Mouse (Mus musculus) ES-E14 (cell line): ENCODE results near the gene Zranb3. TPM values are rescaled to one million over a fixed set of nuclear protein-coding genes. Genes with fewer than 3 reads are reported as not detected.

Experiments used
- DNase-seq: peaks from one replicate; pipeline ENCODE4 v3.0.0-alpha.2; 2013; ENCODE audit warnings: low read depth, low spot score
- H3K27ac ChIP-seq: 2 replicates; pipeline ENCODE4 v1.5.1; 2012; ENCODE audit warnings: low read depth, mild to moderate bottlenecking, low read length, moderate library complexity, mixed read lengths; ENCODE audit not compliant: poor library complexity, insufficient read depth, severe bottlenecking
- H3K36me3 ChIP-seq: 2 replicates; pipeline ENCODE4 v1.6.1; 2012; ENCODE audit warnings: mild to moderate bottlenecking, low read length, moderate library complexity, mixed read lengths; ENCODE audit not compliant: control insufficient read depth, poor library complexity, insufficient read depth, severe bottlenecking
- H3K4me1 ChIP-seq, 2 experiments: fragments of 150-350 bp in 1 of 2; sonication (generic) in 1 of 2; 2 replicates each; pipeline ENCODE4 v1.6.1; 2012; ENCODE audit warnings: low read length in 2 of 2, mild to moderate bottlenecking in 1 of 2, mixed read lengths in 1 of 2; ENCODE audit not compliant: control insufficient read depth in 2 of 2, insufficient read depth in 2 of 2, poor library complexity in 1 of 2
- H3K4me3 ChIP-seq, 2 experiments: fragments of 150-350 bp in 1 of 2; sonication (generic) in 1 of 2; 2 replicates each; pipeline ENCODE4 v1.5.1; 2012; ENCODE audit warnings: low read length in 2 of 2, low read depth in 1 of 2, mild to moderate bottlenecking in 1 of 2, mixed read lengths in 1 of 2; ENCODE audit not compliant: insufficient read depth in 1 of 2, poor library complexity in 1 of 2, severe bottlenecking in 1 of 2
- H3K9ac ChIP-seq: 2 replicates; pipeline ENCODE4 v1.6.1; 2012; ENCODE audit warnings: low read depth, mild to moderate bottlenecking, low read length, mixed read lengths; ENCODE audit not compliant: poor library complexity, insufficient read depth, severe bottlenecking
- H3K9me3 ChIP-seq: fragments of 150-350 bp; sonication (generic); 2 replicates; pipeline ENCODE4 v1.6.1; 2012; ENCODE audit warnings: low read depth, mild to moderate bottlenecking, low read length; ENCODE audit not compliant: control insufficient read depth, insufficient read depth
- CHD2 ChIP-seq: IDR thresholded peaks from 2 replicates; pipeline ENCODE4 v1.6.1; 2014; ENCODE audit warnings: mild to moderate bottlenecking, low read depth, low read length, inconsistent platforms
- HCFC1 ChIP-seq: IDR thresholded peaks from 2 replicates; pipeline ENCODE4 v1.6.1; 2012; ENCODE audit warnings: low read length, inconsistent platforms, borderline replicate concordance; ENCODE audit not compliant: insufficient read depth
- MAFK ChIP-seq: IDR thresholded peaks from 2 replicates; pipeline ENCODE4 v1.6.1; 2014; ENCODE audit warnings: mild to moderate bottlenecking, low read depth, low read length, inconsistent platforms; ENCODE audit not compliant: insufficient read depth
- ZC3H11A ChIP-seq: IDR thresholded peaks from 2 replicates; pipeline ENCODE4 v1.6.1; 2012; ENCODE audit warnings: low read depth, mild to moderate bottlenecking, inconsistent platforms, low read length, borderline replicate concordance
- ZNF384 ChIP-seq: IDR thresholded peaks from 2 replicates; pipeline ENCODE4 v1.6.1; 2012; ENCODE audit warnings: low read depth, low read length, inconsistent platforms
- in situ Hi-C, 2 experiments: fragments of 600-800 bp; cut with MboI; formaldehyde crosslinking; loops; one replicate each; pipeline ENCODE4 v1.15.1; 2025; ENCODE audit warnings: low sequenced_read_pairs in 2 of 2, inconsistent platforms in 1 of 2; ENCODE audit not compliant: unreplicated experiment in 2 of 2
- total RNA-seq: library from RNA; depleted of rRNA; stranded (reverse); fragments of 300-350 nt; gene quantifications from 2 replicates; pipeline ENCODE4 v1.2.3, GENCODE M21; 2012

Gene Zranb3
- total RNA-seq, 1 experiment: 19.2 TPM

DNA sequence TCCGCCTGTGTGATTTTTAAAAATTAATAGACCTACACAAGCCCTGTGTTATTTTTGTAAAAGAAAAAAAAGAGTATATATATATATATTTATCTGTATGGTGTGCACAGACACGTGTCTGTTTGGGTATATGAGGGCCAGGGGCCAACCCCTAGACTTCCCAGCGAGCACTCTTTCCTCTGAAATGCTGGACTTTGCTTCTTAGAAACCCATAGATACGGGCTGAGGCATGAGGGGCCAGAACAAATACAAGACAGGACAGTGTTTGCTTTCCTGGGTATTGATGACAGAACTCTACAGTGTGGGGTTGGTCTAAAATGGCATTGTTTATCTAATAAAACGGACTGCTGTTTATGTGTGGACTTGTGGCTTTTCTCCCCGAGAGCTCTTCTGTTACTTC, 159.3 kb downstream of the Zranb3 start:
- no peak for DNase-seq
- in situ Hi-C loops: no loop called here
- H3K4me3 ChIP-seq: no peak overlapping the region
- H3K4me1 ChIP-seq: no peaks in the 10 kb centered on the region
- H3K9ac ChIP-seq: no peak overlapping the region
- TF ChIP-seq ZNF384: no peak
- TF ChIP-seq ZC3H11A: no peak
- TF ChIP-seq CHD2: no peak
- TF ChIP-seq HCFC1: no peak
- no peak for TF ChIP-seq MAFK
- H3K9me3 ChIP-seq: no peaks in the 10 kb centered on the region
- H3K36me3 ChIP-seq: peaks cover 20% of the 10 kb centered on the region
- no peak overlapping the region for H3K27ac ChIP-seq

DNA sequence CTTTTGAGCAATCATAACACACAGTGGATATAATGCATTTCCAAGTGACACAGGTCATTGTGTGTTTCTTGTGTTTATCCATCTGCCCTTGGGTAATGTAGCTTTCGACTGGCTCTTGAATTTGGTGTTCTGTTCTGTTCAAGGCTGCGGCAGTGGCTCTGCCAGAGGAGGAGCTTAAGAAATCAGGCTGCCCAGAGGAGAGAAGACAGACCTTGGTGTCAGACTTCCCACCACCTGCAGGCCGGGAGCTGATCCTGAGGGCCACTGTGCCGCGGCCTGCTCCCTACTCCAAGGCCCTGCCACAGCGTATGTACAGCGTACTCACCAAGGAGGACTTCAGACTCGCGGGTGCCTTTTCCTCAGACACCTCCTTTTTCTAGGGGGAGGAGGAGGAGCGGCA, 160.6 kb downstream of the Zranb3 start:
- TF ChIP-seq CHD2: no peak
- TF ChIP-seq ZNF384: no peak
- TF ChIP-seq HCFC1: no peak
- no peak for TF ChIP-seq MAFK
- no peak for TF ChIP-seq ZC3H11A
- Histone ChIP-seq H3K9ac (no peak overlapping the region), H3K9me3 (no peaks in the 10 kb centered on the region), H3K27ac (no peak overlapping the region), H3K36me3 (peaks cover 26% of the 10 kb centered on the region), H3K4me1 (no peaks in the 10 kb centered on the region), H3K4me3 (no peak overlapping the region)
- no peak for DNase-seq
- in situ Hi-C loops: no loop called here

DNA sequence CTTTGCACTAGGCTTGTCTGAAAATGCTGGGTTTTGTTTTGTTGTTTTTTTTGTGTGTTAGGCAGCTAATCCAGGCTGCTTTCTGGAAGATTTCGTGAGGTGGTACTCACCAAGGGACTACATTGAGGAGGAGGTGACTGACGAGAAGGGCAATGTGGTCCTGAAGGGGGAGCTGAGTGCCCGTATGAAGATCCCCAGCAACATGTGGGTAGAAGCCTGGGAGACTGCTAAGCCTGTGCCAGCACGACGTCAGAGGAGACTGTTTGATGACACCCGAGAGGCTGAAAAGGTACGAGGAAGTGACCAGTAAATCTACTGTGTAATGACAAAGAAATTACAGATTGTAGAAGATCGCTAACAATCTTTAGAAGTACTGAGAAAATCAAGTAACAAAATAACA, 165.6 kb downstream of the Zranb3 start:
- H3K4me1 ChIP-seq: no peaks in the 10 kb centered on the region
- DNase-seq: no peak
- TF ChIP-seq HCFC1 (no peak), MAFK (no peak), ZC3H11A (no peak), ZNF384 (no peak), CHD2 (no peak)
- H3K36me3 ChIP-seq: peaks cover 18% of the 10 kb centered on the region
- no peak overlapping the region for H3K9ac ChIP-seq
- no peaks in the 10 kb centered on the region for H3K9me3 ChIP-seq
- H3K4me3 ChIP-seq: no peak overlapping the region
- in situ Hi-C loops: no loop called here
- no peak overlapping the region for H3K27ac ChIP-seq

DNA sequence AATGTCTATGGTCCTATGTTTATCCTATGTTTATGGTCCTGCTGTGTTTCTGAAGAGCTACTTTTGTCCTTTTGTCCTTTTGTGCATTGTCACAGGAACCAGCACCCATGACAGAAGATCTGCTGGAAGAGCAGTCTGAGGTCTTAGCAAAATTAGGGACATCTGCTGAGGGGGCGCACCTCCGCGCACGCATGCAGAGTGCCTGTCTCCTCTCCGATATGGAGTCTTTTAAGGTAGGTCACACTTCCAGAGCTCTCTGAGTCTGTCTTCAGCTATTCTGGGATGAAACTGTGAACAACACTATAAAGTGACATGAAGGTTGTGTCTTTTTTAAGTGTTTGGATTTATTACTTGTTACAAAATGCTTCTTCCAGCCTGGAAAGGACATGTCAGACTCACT, 168.5 kb downstream of the Zranb3 start:
- no peaks in the 10 kb centered on the region for H3K4me1 ChIP-seq
- H3K9me3 ChIP-seq: no peaks in the 10 kb centered on the region
- H3K9ac ChIP-seq: no peak overlapping the region
- no peak overlapping the region for H3K27ac ChIP-seq
- in situ Hi-C loops: no loop called here
- TF ChIP-seq ZC3H11A: no peak
- TF ChIP-seq HCFC1: no peak
- TF ChIP-seq CHD2: no peak
- no peak for TF ChIP-seq ZNF384
- TF ChIP-seq MAFK: no peak
- no peak overlapping the region for H3K4me3 ChIP-seq
- peaks cover 14% of the 10 kb centered on the region for H3K36me3 ChIP-seq
- DNase-seq: no peak

DNA sequence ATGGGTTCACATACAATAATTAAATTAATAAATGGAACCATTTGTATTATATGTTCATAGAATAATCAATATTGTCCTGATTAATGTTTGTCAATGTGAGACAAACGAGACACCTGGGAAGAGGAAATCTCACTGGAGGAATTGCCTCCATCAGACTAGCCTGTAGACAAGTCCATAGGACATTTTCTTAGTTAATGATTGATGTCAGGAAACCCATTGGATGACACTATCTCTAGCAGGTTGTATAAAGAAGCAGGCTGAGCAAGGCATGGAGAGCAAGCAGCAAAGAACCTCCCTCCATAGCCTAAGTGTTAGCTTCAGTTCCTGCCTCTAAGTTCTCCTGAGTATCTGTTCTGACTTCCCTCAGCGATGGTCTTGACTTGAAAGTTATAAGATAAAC, 169.4 kb downstream of the Zranb3 start:
- peaks cover 6% of the 10 kb centered on the region for H3K36me3 ChIP-seq
- DNase-seq: no peak

More for the DNA sequence above, 169.4 kb downstream of the Zranb3 start:
- TF ChIP-seq MAFK: no peak
- TF ChIP-seq ZC3H11A: no peak
- TF ChIP-seq HCFC1: no peak
- TF ChIP-seq CHD2: no peak
- no peak for TF ChIP-seq ZNF384
- in situ Hi-C loops: no loop called here
- no peak overlapping the region for H3K9ac ChIP-seq
- no peak overlapping the region for H3K4me3 ChIP-seq
- H3K9me3 ChIP-seq: no peaks in the 10 kb centered on the region
- H3K4me1 ChIP-seq: no peaks in the 10 kb centered on the region
- no peak overlapping the region for H3K27ac ChIP-seq
